Mouse (Mus musculus) heart, postnatal 4 days (tissue): Measurements from ENCODE around the gene Fam78a. TPM values are rescaled to one million over a fixed set of nuclear protein-coding genes. Genes with fewer than 3 reads are reported as not detected.

Source experiments
- DNase-seq: peaks from one replicate; pipeline ENCODE4 v3.0.0; 2021
- total RNA-seq, 2 experiments: library from RNA; stranded (reverse); gene quantifications; 2 replicates each; pipeline ENCODE4 v1.2.3; 2021

The Fam78a gene
- 10 to 100 TPM; 40.9 to 42.5 TPM for total RNA-seq

DNA sequence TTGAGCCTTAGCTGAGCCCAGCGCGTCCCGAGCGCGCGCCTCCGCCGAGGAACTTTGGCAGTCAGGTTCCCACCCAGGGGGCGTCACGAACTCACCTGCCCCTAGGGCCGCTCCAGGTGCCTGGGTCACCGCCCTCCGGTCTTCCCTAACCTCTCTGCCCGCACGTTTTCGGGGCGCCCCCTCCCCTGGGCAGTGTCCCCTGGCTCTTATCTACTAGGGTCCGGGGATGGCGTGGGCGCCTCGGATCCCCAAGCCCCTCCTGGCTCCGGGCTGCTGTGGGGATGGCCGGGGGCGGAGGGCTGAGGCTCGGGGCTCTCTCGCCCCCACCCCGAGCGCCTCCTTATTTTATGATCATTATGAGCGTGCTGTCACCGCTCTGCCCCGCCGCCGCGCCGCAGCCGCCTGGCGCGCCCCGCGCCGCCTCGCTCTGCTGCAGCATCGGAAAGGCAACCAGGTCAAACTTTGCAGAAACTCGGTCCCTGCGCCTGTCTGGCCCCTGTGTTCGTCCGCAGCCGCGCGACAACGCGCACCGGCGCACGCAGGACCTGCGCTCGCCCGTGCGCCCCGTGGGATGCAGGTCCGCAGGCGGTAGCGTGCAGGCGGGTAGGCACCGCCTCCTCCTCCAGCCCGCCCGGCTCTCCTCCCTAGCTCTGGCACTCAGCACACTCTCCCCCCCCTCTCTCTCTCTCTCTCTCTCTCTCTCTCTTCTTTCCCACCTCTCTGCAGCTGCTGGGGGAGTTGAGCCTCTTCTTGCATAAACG lies at the start of gene Fam78a:
TSS of gene Fam78a (minus strand) at position 747 of the 761 bp plus-strand sequence.
- DNase-seq = peak; percentile 45

DNA sequence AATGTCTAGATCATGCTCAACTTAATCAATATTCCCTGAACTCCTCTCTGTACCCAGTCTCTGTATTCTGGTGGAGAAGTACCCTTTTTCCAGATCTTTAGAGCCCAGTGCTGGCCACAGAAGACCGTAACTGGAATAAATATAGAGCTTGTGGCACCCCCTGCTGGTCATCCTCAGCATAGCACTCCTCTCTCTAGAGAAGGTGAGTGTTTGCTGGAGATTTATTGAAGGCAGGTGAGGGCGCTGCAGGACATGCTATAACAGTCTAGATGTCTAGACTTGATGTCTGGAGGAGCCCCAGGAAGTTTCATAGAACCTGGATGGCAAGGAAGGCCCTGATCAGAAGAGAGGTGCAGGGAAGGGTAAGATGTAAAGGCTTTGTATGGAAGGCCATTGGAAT lies 49.4 kb upstream of the Fam78a start:
- peak; percentile 93 for DNase-seq

DNA sequence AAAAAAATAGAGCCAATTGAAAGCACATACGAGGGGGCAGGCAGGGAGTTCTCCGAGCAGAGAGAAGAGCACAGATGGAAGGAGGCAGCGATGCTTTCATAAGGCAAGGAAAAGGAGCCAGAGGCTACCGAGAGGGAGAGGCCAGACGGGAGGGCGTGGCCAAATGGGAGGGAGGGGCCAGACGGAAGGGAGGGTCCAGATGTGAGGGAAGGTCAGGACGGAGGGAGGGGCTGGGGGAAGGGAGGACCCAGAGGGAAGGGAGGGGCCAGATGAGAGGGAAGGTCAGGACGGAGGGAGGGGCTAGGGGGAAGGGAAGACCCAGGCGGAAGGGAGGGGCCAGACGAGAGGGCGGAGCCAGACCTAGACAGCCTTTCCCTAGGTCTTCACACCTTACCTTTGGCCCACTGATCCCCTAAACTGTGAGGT lies 47.9 kb upstream of the Fam78a start:
- peak; percentile 75 for DNase-seq

DNA sequence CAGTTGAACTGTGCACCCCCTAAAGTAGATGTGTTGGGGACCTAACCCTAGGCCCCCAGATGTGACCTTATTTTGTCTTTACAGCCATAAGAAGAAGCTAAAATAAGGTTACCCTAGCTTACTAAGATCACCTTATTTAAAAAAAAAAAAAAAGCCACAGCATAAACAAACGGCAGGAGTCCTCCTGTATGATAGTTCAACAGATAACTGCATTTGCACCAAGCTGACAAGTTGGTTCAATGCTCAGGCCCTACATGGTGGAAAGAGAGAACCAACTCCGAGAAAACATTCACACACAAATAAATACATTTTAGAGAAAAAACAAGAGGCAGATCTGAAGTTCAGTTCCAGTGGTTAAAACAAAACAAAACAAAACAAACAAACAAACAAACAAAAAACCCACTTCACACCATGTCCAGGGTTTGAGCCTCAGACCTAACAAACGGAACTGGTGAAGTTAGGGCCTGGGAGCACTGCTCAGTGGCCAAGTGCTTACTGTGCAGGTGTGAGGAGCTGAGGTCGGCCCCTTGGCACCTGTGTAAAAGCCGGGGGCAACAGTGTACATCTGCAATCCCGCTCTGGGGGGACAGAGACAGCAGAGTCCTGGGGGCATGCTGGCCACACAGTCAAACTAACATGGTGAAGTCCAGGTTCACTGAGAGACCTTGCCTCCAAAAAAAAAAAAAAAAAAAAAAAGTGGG lies 47.4 kb upstream of the Fam78a start:
- DNase-seq = no peak

DNA sequence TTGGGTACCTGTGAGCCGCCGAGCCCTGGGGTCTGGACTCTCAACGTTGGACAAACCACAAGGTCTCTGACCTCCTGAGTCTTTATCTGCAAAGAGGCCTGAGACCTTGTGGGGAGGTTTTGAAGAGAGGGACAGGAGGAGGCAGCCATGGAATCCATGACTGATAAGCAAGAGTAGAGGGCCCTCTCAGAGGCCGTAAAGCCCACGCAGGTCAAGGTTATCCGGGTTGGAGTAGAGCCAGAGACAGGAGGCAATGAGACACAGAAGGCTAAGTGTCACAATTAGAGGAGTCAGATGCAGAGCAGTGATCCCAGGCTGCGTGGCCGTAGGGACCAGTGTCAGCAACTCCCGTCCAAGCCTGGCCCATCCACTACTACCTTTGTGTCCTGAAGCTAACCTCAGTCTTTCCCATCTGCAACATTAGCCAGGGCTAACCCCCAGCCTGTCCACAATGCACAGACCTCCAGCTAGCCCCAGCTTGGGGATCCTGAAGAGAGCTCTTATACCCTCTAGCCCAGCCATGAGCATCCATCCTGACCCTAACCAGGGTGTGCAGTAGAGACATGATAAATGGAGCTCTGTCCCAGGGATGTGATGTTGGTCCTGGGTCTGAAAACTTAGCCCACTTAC lies 46.7 kb upstream of the Fam78a start:
- no peak for DNase-seq

DNA sequence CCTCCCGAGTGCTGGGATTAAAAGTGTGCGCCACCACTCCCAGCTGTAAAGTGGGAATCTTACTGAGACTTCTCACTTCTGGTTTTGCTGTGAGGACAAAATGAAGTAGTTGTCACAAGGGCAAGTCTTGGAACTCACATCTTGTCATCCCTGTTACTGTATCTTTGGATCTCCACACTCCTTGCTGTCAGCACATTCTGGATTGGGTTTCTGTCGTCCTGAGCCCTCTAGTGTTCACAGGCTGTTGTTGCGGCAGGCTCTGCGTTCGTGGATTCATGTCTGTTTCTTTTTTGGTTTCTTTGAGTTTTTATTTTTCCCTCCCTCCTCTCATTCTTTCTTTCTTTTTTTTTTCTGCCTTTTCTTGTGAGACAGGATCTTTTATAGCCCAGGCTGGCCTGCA lies 45.8 kb upstream of the Fam78a start:
- peak; percentile 72 for DNase-seq

GRCm38 (mm10) chr2:32129383-32130074 lies 44.9 kb upstream of the Fam78a start:
- DNase-seq = peak; percentile 86

DNA sequence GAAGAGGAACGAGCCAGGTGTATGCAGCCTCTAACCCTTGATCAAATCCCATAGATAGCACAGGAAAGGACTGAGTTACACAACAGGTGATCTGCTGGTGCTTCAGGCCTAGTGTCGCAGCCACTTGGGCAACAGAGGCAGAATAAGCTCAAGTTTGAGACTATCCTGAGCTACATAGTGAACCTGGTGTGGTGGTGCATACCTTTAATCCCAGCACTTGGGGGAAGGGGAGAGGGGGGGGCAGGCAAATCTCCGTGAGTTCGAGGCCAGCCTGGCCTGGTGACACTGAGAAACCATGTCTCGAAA lies 43.8 kb upstream of the Fam78a start:
- DNase-seq = no peak

DNA sequence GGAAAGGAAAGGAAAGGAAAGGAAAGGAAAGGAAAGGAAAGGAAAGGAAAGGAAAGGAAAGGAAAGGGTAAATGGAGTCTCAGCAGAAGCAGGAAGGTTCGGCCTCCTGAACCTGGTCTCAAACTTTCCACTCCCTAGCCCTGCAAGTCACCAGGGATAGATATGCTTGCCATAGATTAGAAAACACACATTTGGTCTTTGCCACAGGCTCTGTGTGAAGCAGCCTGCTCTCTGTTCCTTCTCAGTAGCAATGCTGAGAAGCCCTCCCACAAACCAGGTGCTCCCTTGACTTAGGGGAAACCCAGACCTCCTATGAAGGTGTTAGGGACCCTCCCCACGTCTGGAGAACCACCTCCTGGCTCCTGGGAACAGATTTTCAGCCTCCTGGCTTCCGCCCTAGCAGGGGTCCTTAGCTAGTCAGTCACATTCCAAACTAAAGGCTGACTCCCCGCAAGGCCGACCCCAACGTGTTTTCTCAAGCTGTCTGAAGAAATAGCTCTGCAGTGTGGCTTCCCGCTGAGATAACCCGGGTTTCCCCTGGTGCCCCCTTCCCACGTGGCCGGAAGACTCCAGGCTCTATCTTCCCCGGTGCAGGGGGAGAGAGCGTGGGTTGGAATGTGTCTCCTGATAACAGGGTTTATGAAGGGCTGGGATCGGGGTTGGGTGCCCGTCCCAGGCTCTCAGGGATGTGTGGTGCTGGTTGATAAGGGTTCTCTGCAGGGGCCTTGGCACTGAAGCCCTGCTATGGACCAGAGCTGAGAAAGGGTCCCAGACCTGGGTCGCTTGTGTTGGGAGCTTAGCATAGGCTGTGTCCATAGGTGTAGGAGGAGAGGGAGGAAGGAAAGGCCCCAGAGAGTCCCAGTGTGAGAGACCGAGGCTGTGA lies 43.2 kb upstream of the Fam78a start:
- DNase-seq = peak; percentile 72

DNA sequence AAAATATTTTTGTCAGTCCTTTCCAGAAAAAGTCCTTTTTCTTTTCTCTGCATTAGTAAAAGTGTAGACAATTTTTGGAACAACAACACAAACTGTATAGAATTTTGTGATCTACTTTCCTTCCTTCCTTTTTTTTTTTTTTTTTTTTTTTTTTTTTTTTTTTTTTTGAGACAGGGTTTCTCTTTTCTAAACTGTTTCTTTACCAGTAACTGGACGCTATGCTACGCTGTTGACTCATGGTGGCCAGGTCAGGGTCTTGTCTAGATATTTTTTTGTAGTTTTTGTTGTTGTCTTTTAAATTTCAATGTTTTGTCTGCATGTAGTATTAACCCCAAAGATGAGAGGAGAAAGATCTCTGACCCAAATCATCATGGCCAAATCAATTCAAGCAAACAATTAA lies 37.1 kb upstream of the Fam78a start:
- DNase-seq = no peak

DNA sequence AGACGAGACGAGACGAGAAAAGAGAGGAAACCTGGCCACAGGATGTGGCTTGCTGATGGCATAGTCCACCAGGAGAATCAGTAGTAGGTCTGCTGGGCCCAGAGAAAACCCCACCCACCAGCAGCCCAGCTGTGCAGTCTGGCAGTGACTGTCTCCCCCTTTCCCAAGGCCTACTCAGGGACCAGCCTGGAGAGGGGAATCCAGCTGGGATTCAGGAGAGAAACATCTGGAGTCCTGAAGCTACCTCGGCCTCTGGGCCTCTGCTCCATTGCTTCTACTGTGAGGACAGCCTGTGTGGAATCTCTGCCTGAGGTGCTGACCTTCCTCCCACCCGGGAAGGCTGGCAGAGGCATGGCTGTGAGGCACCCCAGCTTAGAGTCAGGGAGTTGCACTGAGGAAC lies 36.5 kb upstream of the Fam78a start:
- no peak for DNase-seq

GRCm38 (mm10) chr2:32119802-32120750 lies 35.4 kb upstream of the Fam78a start:
- DNase-seq = no peak

DNA sequence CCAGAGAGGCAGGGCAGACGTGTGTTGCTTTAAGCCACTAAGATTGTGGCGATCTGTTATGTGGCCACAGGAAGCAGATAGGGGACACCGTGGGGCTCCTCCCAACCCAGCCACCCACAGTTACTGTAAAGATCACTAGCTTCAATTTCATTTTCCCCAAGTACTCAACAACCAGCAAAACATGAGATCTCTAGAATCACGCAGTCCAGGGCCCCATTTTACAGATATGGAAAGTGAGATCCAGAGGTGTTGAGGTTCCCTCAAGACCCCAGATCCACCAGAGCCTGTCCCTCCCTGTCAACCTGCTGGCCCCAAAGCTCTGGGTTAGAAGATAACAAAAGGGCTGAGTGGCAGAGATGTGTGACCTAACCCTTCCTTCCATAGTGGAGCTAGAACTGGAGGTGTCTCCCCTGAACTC lies 31.2 kb upstream of the Fam78a start:
- no peak for DNase-seq

DNA sequence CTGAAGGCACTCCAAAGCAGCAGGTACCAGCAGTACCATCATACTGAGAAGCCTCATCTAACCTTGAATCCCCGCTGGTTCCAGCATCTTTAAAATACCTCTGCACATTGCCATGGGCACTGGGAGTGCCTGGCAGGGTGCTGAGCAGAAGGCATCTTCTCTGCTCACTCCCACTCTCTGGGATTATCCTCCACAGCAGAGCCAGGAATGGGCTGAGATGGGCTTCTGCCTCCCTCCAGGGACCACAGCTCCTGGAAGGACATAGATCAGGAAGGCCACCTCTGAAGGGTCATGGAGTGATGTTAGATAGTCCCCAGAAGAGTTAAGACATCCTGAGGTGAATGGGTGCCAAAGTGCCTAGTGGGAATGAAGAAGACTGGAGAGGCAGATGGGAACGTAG lies 27.9 kb upstream of the Fam78a start:
- DNase-seq = no peak

- DNase-seq = no peak
Observed at GRCm38 (mm10) chr2:32111268-32111667, 26.6 kb upstream of the Fam78a start.

- no peak for DNase-seq
Observed at GRCm38 (mm10) chr2:32105930-32106329, 21.3 kb upstream of the Fam78a start.

GRCm38 (mm10) chr2:32105117-32105913 lies 20.7 kb upstream of the Fam78a start:
- DNase-seq = peak; percentile 57

- DNase-seq = no peak
Observed at GRCm38 (mm10) chr2:32104122-32104521, 19.5 kb upstream of the Fam78a start.

DNA sequence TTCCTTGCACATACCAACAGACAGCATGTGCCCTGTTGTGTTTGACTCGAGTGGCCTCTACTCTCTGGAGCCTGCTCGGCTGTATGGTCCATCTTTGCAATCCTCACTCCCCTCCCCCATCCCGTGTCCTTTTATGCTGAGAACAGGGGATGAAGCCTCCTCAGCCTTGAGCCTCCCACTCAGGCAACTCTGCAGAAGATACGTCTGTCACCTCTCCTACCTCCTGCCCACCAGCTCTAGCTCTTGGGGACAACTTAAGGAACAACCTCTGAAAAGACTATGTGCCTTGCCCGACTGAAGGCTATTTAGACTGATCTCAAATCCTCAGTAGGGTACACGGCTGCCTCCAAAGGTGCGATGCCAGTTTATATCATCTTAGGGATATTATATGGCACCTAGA lies 18.9 kb upstream of the Fam78a start:
- DNase-seq = no peak

DNA sequence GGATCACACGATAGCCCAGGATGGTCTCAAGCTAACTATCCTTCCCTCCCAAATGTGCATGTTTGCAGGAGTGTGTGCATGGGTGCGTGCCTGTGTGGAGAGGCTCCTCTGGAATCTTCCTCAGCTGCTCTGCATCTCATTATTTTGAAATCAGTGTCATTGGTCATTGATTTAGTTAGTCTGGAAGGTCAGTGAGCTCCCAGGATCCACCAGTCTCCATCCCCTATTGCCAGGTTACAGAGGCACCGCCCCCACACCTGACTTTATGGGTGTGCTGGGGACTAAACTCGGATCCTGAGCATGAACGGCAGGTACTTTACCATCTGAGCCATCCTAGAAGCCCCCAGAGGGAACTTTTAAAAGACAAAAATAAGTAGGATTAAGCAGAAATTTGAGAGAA lies 18.3 kb upstream of the Fam78a start:
- DNase-seq = no peak
